Mouse (Mus musculus): ENCODE results near the gene Gas8.

DNA sequence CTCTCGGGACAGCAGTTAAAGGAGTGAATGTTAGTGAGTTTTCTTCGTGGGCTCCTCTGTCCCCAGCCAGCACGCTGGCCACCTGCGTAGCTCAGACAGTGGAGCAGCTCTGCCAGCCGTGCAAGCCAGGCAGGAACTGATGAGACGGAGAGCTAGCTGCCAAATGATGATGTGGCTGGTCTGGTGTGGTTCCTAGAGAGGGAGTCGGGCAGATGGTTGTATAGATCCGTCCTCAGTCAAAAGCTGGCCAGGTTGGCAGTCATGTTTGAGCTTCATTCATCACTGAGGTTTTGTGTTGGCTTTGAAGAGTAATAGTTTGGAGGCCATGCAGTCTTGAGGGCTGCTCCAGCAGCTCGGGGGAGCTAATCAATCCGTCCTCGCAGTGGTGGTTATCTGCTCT lies 19.7 kb upstream of the Gas8 start:
- TF ChIP-seq CTCF (IDR thresholded peaks at IDR 0.05; ENCODE audit: extremely low read depth, insufficient read depth, low read length) (no peak), POLR2A (IDR thresholded peaks at IDR 0.05; ENCODE audit: extremely low read depth, insufficient read depth, low read length) (no peak)

Data from cortical plate, adult 2 months (tissue).